Mouse (Mus musculus) ES-E14 (cell line): ENCODE results near the gene Ezr. TPM values are rescaled to one million over a fixed set of nuclear protein-coding genes. Genes with fewer than 3 reads are reported as not detected.

ENCODE experiments used
- DNase-seq: peaks from one replicate; pipeline ENCODE4 v3.0.0-alpha.2; 2013; ENCODE audit warnings: low read depth, low spot score
- H3K27ac ChIP-seq: 2 replicates; pipeline ENCODE4 v1.5.1; 2012; ENCODE audit warnings: low read depth, mild to moderate bottlenecking, low read length, moderate library complexity, mixed read lengths; ENCODE audit not compliant: poor library complexity, insufficient read depth, severe bottlenecking
- H3K36me3 ChIP-seq: 2 replicates; pipeline ENCODE4 v1.6.1; 2012; ENCODE audit warnings: mild to moderate bottlenecking, low read length, moderate library complexity, mixed read lengths; ENCODE audit not compliant: control insufficient read depth, poor library complexity, insufficient read depth, severe bottlenecking
- H3K4me1 ChIP-seq, 2 experiments: fragments of 150-350 bp in 1 of 2; sonication (generic) in 1 of 2; 2 replicates each; pipeline ENCODE4 v1.6.1; 2012; ENCODE audit warnings: low read length in 2 of 2, mild to moderate bottlenecking in 1 of 2, mixed read lengths in 1 of 2; ENCODE audit not compliant: control insufficient read depth in 2 of 2, insufficient read depth in 2 of 2, poor library complexity in 1 of 2
- H3K4me3 ChIP-seq, 2 experiments: fragments of 150-350 bp in 1 of 2; sonication (generic) in 1 of 2; 2 replicates each; pipeline ENCODE4 v1.5.1; 2012; ENCODE audit warnings: low read length in 2 of 2, low read depth in 1 of 2, mild to moderate bottlenecking in 1 of 2, mixed read lengths in 1 of 2; ENCODE audit not compliant: insufficient read depth in 1 of 2, poor library complexity in 1 of 2, severe bottlenecking in 1 of 2
- H3K9ac ChIP-seq: 2 replicates; pipeline ENCODE4 v1.6.1; 2012; ENCODE audit warnings: low read depth, mild to moderate bottlenecking, low read length, mixed read lengths; ENCODE audit not compliant: poor library complexity, insufficient read depth, severe bottlenecking
- H3K9me3 ChIP-seq: fragments of 150-350 bp; sonication (generic); 2 replicates; pipeline ENCODE4 v1.6.1; 2012; ENCODE audit warnings: low read depth, mild to moderate bottlenecking, low read length; ENCODE audit not compliant: control insufficient read depth, insufficient read depth
- CHD2 ChIP-seq: IDR thresholded peaks from 2 replicates; pipeline ENCODE4 v1.6.1; 2014; ENCODE audit warnings: mild to moderate bottlenecking, low read depth, low read length, inconsistent platforms
- HCFC1 ChIP-seq: IDR thresholded peaks from 2 replicates; pipeline ENCODE4 v1.6.1; 2012; ENCODE audit warnings: low read length, inconsistent platforms, borderline replicate concordance; ENCODE audit not compliant: insufficient read depth
- MAFK ChIP-seq: IDR thresholded peaks from 2 replicates; pipeline ENCODE4 v1.6.1; 2014; ENCODE audit warnings: mild to moderate bottlenecking, low read depth, low read length, inconsistent platforms; ENCODE audit not compliant: insufficient read depth
- ZC3H11A ChIP-seq: IDR thresholded peaks from 2 replicates; pipeline ENCODE4 v1.6.1; 2012; ENCODE audit warnings: low read depth, mild to moderate bottlenecking, inconsistent platforms, low read length, borderline replicate concordance
- ZNF384 ChIP-seq: IDR thresholded peaks from 2 replicates; pipeline ENCODE4 v1.6.1; 2012; ENCODE audit warnings: low read depth, low read length, inconsistent platforms
- in situ Hi-C, 2 experiments: fragments of 600-800 bp; cut with MboI; formaldehyde crosslinking; loops; one replicate each; pipeline ENCODE4 v1.15.1; 2025; ENCODE audit warnings: low sequenced_read_pairs in 2 of 2, inconsistent platforms in 1 of 2; ENCODE audit not compliant: unreplicated experiment in 2 of 2
- total RNA-seq: library from RNA; depleted of rRNA; stranded (reverse); fragments of 300-350 nt; gene quantifications from 2 replicates; pipeline ENCODE4 v1.2.3, GENCODE M21; 2012

Ezr gene
- total RNA-seq, 1 experiment = 131 TPM

- no peak for DNase-seq
- Histone ChIP-seq H3K27ac (no peak overlapping the region), H3K4me1 (peaks cover 2 to 8% of the 10 kb centered on the region in 2 experiments; a peak in 2 of 4 replicates), H3K9ac (no peak overlapping the region), H3K4me3 (no peak overlapping the region), H3K9me3 (no peaks in the 10 kb centered on the region), H3K36me3 (no peaks in the 10 kb centered on the region)
- in situ Hi-C loops = no loop called here
- TF ChIP-seq HCFC1 (no peak), ZNF384 (no peak), CHD2 (no peak), MAFK (no peak), ZC3H11A (no peak)
These were observed 29.6 kb upstream of the Ezr start for GRCm38 (mm10) chr17:6811931-6812850.

- no peak for DNase-seq
- no peaks in the 10 kb centered on the region for H3K36me3 ChIP-seq
- H3K4me1 ChIP-seq = peaks cover 2 to 8% of the 10 kb centered on the region in 2 experiments; a peak in 2 of 4 replicates
- H3K27ac ChIP-seq = no peak overlapping the region
- no peak overlapping the region for H3K4me3 ChIP-seq
- TF ChIP-seq MAFK = no peak
- no peak for TF ChIP-seq HCFC1
- TF ChIP-seq ZNF384 = no peak
- TF ChIP-seq ZC3H11A = no peak
- TF ChIP-seq CHD2 = no peak
- in situ Hi-C loops = no loop called here
- no peaks in the 10 kb centered on the region for H3K9me3 ChIP-seq
- H3K9ac ChIP-seq = no peak overlapping the region
These were observed 26.7 kb upstream of the Ezr start for GRCm38 (mm10) chr17:6809331-6809730.

- H3K27ac ChIP-seq = no peak overlapping the region
- no peak overlapping the region for H3K9ac ChIP-seq
- peaks cover 2 to 8% of the 10 kb centered on the region in 2 experiments; a peak in 2 of 4 replicates for H3K4me1 ChIP-seq
- H3K4me3 ChIP-seq = no peak overlapping the region
- no peak for DNase-seq
- TF ChIP-seq ZC3H11A (no peak), HCFC1 (no peak), MAFK (no peak), ZNF384 (no peak), CHD2 (no peak)
- H3K36me3 ChIP-seq = no peaks in the 10 kb centered on the region
- no peaks in the 10 kb centered on the region for H3K9me3 ChIP-seq
- in situ Hi-C loops = no loop called here
These were observed 26.1 kb upstream of the Ezr start for GRCm38 (mm10) chr17:6808521-6809165.

GRCm38 (mm10) chr17:6807827-6808520 lies 25.4 kb upstream of the Ezr start:
- Histone ChIP-seq H3K4me3 (no peak overlapping the region), H3K27ac (no peak overlapping the region), H3K36me3 (no peaks in the 10 kb centered on the region), H3K9ac (no peak overlapping the region), H3K4me1 (peaks cover 2 to 8% of the 10 kb centered on the region in 2 experiments; a peak in 2 of 4 replicates), H3K9me3 (no peaks in the 10 kb centered on the region)
- no peak for DNase-seq
- in situ Hi-C loops = no loop called here
- TF ChIP-seq ZNF384 (no peak), HCFC1 (no peak), CHD2 (no peak), MAFK (no peak), ZC3H11A (no peak)
